Mouse (Mus musculus) right cerebral cortex, postnatal 10 days (tissue): Measurements from ENCODE around the gene Osbpl10.
"Not testable (repeated sequence)": the region's sequence is repeated elsewhere in the genome, so short reads cannot be mapped to it uniquely, and the experiment has no call there.

Experiments used
- DNase-seq, 2 experiments: peaks; one replicate each; pipeline ENCODE4 v3.0.0; 2021; ENCODE audit warnings: low spot score in 2 of 2

The Osbpl10 gene

DNA sequence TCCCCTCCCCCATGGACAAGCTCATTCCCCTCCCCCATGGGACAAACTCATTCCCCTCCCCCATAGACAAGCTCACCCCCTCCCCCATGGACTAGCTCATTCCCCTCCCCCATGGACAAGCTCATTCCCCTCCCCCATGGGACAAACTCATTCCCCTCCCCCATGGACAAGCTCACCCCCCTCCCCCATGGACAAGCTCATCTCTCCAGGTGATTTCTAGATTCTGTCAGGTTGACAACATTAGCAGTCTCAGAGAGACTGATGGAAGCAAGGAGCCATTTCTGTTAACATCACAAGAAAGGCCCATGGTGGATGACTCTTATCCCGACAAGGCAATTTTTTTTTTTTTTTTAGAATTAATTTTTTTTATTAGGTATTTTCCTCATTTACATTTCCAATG lies 52.7 kb downstream of the Osbpl10 start:
- DNase-seq: not testable (repeated sequence)

DNA sequence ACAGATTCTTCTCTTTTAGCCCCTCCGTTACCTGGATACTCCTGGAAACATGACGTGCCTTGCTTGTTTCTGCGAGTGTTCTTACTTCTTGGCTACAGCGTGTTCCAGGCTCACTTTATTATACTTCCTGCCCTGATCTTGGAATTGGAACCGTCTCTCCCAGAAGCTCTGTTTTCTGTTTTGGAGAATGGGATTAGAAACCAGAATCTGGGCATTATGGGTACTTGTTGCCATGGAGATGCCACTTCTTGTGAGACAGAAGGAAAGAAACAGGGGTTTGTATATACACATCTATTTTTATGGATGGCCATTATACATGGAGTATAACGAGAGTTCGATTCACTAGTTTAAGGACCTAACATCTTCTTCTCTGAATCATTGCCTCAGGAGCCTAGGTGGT lies 54.4 kb downstream of the Osbpl10 start:
- DNase-seq: no peak

DNA sequence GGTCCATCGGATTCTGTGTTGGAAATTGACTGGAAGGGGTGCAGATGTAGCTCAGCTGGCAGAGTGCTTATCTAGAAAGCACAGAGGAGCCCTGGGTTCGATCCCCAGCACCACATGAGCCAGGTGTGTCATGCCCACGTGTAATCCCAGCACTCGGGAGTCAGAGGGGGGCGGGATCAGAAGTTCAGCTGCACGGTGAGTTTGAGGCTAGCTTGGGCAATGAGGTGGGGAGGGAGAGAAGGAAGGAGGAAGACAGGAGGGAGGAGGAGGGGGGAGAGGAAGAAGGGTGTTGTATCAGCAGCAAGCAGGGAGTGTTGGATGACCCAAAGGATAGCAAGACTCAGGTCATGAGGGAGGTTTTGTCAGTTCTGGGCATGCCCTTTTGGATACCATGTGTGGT lies 55.9 kb downstream of the Osbpl10 start:
- DNase-seq: no peak

DNA sequence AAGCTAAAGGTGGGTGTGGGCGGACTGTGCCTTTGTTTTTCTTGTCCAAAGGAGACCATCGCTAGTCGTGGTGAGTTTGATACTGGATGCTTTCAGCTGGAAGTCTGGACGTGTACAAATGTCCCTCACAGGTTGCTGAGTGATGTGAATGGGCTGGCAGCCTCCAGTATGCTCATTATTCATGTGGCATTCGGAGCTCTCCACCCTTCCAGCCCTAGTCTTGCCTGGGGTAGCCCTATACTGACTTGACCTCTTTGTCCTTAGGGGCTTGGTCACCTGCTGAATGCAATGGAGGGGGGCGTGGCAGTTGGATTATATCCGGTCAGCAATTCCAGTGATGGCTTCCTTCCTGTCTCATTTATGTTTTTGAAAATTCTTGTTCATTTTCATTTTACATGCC lies 56.4 kb downstream of the Osbpl10 start:
- DNase-seq: no peak

DNA sequence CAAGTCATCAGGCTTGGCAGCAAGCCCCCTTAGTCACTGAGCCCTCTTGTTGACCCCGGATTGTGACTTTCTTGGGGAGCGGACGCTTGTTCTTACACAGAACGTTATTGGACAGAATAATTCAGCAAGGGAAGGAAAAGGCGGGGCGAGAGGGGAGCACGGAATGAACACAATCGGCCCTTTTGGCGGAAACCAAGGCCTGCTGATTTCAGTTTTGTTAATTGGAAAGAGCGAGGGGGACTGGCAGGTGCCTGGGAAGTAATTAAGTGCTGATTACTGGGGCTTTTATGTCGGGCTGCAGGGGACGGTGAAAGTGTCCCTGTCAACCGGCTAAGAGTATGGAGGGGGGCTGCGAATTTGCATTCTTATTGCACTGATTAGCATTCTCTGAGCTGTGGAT lies 59.8 kb downstream of the Osbpl10 start:
- peak; percentile 49 to 55 for DNase-seq

DNA sequence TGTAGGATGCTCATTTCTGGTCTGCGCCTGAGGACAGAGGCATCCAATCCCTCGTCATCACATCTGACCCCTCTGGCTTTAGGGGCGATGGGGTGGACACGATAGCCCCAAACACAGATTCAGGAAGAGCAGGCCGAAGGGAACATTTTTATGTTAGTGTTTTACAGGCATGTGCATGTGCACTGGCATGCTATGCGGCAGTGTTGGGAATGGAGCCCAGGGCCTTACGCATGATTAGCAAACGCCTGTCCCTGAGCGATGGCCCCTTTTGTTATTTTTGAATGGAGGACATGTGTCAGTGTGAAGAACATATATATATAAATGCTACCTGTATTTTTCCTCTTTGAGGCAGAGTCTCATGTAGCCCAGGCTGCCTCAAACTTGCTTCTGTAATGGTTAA lies 60.3 kb downstream of the Osbpl10 start:
- DNase-seq: no peak

DNA sequence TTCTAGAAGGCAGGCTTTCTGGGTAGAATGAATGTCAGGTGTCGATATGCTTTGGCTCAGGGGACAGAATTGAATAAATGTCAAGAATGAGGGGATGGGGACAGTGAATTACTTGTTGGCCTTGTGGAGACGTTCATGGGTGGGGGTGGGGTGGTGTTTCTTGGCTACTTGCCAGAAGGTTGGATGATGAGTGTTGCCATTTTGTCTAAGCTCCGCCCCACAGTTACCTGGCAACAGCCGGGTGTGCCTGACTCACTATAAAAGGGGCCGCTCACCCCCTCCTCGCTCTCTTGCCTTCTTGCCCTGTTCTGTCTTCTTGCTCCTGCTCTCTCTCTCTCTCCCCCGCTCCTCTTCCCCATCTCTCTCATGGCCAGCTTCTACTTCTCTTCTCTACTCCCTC lies 60.9 kb downstream of the Osbpl10 start:
- no peak for DNase-seq

DNA sequence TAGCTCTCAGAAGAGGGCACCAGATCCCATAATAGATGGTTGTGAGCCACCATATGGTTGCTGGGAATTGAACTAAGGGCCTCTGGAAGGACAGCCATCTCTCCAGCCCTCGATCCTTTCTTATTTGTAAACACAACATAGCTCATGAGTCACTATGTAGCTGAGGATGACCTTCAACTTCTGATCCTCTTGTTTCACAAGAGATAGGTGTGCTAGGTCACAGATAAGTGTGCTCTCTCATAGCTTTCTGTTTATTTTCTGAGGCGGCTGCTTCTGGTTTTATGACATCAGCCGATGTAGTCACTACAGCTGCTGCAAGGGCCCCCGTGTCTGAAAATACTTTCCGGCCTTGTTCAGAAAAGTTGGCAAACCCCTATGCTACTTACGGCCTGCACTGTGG lies 64.2 kb downstream of the Osbpl10 start:
- no peak for DNase-seq

DNA sequence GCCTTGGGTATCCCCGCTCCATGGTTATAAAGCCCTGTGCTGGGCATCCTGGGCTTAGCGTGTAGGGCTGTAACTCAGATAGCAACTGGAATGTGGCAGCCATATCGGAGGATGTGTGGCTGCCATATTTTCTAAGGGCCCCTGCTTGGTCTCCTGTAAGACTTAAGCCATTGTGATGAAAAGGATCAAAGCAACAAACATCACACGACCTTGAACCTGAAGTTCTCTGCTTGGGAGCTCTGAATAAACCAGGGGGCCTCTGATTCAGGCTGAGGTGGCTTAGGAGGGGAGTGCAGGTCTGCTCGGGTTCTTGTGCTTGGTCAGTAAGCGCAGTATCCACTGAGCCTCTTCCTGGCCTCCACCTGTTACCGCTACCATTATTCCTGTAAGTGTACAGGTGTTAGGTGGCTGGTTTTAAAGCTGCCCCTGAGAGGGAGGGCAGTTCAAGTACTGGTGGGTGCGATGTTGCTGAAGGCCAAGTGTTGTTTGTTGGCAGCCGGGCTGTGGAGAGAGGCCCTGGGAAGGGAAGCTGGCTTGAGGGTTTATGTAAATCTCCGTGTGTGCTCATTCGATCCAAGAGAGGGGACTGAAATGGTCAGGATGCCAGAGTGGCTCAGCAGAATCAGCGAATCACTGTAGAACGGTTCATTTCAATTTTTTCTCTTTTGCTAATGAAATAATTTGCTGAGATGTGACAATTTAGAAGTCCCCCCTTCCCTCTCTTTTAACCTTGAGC lies 64.8 kb downstream of the Osbpl10 start:
- DNase-seq: no peak

DNA sequence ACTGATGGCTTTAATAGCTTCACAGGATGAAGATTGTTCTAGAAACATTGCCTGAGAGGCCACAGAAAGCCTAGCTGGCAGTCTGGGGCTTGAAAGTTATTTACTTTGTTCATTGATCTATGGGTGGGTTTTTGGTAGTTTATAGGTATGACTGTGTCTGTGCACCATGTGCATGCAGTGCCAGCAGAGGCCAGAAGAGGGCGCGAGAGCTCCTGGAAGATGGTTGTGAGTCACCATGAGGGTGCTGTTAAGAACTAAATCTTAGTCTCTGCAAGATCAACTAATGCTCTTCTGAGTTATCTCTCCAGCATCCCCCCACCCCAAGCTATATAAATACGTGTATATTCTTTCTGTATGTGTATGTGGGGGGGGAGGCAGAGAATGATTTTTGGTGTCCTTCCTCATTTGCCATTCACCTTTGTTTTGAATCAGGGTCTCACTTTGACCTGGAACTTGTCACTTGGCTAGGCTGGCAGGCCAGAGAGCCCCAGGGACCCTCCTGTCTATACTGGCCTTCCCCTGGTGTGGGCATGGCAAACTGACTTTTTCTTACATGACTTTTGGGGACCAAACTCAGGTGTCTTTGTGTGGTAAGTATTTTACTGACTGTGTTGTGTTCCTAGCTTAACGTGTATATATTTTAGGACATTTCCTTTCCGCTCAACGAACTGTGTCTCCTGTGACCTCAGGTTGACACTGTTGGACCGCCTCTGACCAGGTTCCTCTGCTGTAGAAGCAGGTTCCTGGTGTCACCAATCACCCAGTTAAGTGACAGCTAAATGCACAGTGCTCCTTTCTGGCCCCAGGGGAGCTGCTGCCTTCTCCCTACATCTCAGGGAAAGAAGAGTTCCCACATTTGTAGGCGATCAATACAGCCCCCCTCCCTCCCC lies 65.8 kb downstream of the Osbpl10 start:
- no peak for DNase-seq

DNA sequence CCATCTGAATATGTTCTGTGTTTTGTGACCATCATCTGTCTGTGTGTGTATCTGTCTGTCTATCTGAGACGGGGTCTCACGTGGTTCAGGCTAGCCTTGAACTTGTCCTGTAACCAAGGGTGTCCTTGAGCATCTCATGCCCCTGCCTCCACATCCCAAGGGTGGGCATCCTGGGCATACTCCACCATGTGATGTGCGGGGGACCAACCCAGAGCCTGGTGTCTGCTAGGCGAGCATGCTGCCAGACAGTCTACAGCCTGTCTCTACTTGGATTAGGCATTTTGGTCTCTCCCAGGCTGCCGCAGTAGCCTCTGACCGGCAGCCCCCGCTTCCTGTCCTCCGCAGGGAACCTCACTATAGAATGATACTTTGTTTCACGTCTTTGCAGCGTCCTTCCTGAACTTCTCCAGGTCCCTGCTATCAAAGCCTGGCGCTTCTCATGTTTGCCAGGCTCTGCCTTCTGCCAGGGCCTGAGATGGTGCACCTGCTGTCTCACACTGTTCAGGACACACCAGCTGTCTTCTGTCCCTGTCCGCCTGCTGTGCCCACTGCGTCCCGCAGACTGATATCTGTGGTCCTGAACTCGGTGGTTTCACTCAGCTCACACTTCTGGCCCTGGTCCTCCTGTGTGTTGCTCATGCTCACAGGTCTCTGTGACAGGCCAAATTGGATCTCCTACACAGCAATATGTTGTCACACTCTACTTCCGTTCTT lies 66.9 kb downstream of the Osbpl10 start:
- DNase-seq: no peak

DNA sequence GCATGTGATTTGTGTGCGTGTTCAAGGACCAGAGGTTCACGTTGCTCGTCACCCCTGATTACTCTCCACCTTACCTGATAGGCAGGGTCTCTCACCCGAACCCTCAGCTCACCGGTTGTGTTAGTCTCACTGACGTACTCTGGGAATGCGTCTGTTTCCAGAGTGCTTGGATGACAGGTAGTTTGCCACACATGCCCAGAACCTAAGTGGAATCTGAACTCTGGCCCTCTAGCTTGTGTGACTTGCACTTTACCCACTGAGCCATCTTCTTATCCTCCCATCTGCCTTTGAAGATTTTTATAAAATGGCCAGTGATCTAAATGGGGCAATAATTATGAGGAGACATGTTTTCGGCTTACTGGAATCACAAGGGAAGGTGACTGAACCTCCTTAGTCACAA lies 68.3 kb downstream of the Osbpl10 start:
- DNase-seq: no peak

DNA sequence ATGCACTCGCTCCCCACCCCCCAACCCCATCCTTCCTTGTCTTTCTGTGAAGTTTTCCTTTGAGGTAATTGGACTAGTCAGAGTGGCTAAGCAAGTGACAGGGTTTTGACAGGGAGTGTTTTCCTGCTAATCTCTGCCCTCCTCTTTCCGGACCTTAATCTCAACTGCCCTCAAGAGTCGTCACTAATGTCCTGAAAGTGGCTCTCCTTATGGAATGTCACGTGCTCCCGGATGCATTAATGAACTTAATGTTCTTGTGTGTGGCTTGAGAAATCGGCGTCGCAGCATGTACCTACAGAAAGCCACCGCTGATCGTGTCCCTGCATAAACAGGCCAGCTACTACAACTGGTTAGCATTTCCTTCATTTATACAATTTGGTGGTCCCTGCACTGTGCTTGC lies 70.0 kb downstream of the Osbpl10 start:
- no peak for DNase-seq

DNA sequence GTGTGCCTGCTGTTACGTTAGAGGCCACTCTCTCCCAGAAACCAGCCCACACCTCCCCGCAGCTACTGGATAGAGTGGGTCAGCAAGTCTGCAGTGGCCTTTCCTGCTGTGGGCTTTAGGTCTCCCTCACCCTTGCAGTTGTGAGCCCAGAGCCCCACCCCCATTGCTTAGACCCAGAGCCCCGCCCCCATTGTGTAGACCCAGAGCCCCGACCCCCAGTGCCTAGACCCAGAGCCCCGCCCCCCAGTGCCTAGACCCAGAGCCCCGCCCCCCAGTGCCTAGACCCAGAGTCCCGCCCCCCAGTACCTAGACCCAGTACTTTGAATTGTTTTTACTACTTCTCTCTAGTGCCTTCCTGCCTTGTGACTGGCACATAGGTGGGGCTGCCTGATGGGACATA lies 70.5 kb downstream of the Osbpl10 start:
- no peak for DNase-seq

DNA sequence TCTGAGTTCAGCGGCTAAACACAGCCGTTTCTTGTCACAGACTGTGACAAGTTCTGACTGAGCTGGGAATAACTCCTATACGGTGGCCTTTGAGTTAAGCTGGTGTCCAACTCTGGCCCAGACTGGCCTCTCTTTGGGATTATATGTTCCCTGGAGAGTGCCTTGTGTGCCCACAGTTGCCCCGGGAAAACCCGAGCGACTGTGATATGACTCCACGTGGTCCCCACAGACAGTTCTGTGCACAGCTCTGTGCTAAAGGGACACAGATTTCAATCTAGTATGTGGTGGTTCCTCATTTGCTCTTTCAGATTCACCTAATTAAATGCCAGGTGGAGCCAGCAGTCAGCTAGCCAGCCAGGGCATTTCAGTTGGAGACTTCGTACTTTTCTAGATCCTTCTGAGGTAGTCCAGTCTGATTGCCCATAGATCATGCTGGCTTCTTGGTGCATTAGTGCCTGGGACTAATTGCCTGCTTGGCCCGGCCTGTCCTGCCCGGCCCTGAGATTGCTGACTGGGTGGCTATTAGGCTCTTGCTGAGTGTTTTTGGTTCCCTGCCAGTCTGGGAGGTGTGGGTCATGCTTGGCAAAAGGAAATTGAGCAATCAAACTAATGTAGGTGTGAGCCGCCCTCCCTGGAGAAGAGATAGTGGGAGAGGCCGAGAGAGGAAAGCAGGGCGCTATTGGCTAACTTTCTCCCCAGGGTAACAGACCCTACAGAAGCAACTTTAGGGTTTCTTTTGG lies 71.8 kb downstream of the Osbpl10 start:
- DNase-seq: no peak

DNA sequence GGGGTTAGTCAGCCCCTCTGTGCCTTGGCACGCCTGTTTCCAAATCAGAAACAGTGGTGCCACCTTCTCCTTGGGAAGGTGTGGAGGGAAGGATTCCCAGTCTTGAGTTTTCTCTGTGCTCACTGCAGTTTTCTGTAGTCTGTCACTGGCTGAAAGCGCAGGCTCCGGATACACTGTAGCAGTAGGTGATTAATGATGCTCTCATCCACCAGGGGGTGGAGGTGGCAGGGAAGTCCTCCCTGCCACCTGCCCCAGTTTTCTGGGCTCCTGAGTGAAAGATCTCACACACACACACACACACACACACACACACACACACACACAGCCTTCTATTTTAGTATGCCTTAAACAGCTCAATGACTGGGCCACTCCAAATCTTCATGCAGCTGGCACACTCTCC lies 73.6 kb downstream of the Osbpl10 start:
- no peak for DNase-seq

DNA sequence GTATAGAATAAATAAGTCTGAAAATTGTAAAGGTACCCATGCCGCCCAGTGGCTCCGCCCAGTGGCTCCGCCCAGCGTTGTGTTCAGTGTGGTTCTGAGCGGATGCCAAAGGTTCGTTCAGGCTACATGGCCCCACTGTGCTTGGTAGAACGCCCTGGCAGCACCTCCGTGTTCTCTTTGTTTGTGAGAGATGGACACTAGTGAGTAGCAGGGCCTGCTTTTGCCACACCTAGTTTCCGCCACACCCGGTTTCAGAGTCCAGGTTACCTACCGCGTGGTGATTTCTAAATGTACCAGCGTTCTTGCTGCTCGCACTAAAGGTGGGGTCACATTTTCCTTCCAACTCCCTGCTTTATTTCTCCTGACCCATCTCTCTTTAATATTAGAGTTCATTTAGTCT lies 75.4 kb downstream of the Osbpl10 start:
- no peak for DNase-seq

DNA sequence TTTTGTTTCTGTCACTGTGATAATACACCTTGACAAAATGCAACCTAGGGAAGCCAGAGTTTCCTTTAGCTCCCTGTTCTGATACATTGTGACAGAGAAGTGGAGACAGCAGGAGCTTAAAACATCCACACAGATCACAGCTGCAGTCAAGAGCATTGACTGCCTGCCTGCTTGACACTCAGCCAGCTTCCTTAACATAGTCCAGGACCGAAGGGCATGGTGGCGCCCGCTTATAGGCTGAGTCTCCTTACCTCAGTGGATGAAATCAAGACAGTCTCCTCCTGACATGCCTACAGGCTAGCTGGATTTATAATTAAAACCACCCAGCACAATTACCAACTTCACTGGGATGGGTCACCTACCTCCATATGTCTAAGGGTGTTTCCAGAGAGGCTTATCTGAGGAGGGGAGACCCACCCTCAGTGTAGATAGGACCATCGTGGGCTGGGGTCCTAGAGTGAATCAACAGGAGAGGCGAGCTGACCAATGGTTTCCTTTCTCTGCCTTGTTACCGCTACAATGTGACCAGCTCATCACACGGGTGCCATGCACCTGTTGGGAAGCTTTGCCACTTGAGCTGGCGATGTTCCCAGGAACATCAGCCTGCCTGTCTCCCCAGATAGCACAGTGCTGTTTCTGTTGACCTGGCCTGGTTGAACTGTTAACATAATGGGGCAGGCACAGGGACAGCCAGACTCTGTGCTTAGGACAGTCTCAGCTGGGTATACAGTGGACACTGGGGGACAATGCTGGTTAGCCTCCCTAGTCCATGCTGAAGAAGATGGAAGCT lies 76.9 kb downstream of the Osbpl10 start:
- DNase-seq: no peak

DNA sequence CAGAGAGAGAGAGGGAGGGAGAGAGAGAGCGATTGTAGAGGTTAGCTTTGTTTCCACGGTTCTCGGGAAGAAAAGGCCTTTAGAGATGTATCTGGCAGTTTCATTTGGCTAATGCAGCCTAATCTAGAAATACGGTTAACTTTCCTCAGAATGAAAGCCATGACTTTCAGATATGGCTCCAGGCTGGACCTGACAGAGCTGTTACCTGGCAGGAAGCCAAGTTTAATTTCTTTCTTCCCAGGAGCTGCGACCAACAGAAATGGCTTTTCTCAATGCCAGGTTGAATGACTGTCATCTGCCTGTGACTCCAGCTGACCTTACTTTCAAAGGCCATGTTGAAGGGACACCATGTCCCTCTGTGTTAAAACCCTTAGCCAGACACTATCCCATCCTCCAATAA lies 80.4 kb downstream of the Osbpl10 start:
- DNase-seq: no peak

DNA sequence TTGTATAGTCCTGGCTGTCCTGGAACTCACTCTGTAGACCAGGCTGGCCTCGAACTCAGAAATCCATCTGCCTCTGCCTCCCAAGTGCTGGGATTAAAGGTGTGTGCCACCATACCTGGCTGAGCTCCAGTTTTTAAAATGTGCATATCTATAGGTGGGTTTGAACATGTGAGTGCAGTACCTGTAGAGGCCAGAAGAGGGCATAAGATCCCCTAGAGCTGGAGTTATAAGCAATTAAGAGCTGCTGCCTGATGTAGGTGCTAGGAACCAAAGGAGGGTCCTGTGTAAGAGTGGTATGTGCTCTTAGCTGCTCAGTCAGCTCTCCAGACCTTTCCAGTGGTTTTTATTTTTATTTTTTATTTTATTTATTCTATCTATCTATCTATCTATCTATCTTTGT lies 86.5 kb downstream of the Osbpl10 start:
- DNase-seq: no peak

DNA sequence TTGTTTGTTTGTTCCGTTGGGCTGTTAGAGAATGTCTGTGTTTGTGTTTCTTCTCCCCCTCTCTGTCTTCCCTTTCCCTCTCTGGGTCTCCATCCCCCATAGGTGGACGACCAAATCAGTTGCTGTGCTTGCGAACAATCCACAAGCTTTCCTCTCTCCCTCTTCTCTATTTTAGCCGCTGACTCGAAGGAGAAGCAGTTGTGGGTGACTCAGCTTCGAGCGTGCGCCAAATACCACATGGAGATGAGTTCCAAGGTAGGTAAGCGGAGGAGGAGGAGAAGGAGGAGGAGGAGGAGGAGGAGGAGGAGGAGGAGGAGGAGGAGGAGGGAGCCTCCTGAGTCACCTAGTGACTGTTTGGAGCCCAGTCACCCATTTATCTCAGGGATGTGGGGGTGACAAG lies 88.7 kb downstream of the Osbpl10 start:
- no peak for DNase-seq
